Mouse (Mus musculus): ENCODE results near the gene Trmt44. TPM values are rescaled to one million over a fixed set of nuclear protein-coding genes. Genes with fewer than 3 reads are reported as not detected.

Gene Trmt44
- polyA plus RNA-seq (2016; fragmentation: Nextera tagmentation; extraction: Ambion mirVana), result 9.8 and 11.1 TPM in 2 replicates

- peaks cover 9% of the 10 kb centered on the region for H3K4me1 ChIP-seq
- H3K27ac ChIP-seq, result peak within 1 kb of the TSS; percentile 88
- no peaks in the 10 kb centered on the region for H3K9me3 ChIP-seq
- peak within 1 kb of the TSS; percentile 85 for H3K9ac ChIP-seq
- peaks cover 31% of the 10 kb centered on the region for H3K36me3 ChIP-seq (replicated peaks)
- ATAC-seq (ENCODE audit: low FRiP score), result peak; percentile 97
- peak within 1 kb of the TSS; percentile 97 for H3K4me2 ChIP-seq
- WGBS, result 4% methylated on average over 56 of the region's 56 CpGs
- peaks cover 27% of the 10 kb centered on the region for H3K27me3 ChIP-seq
- peak within 1 kb of the TSS; percentile 97 for H3K4me3 ChIP-seq (replicated peaks)
Measured at GRCm38 (mm10) chr5:35574653-35575599, at the start of gene Trmt44. TSS of gene Trmt44 (minus strand) at chr5:35575070.

- no peaks in the 10 kb centered on the region for H3K9me3 ChIP-seq
- no peak overlapping the region for H3K4me3 ChIP-seq (replicated peaks)
- no peak overlapping the region for H3K27ac ChIP-seq
- no peak overlapping the region for H3K9ac ChIP-seq
- H3K27me3 ChIP-seq, result no peaks in the 10 kb centered on the region
- H3K4me1 ChIP-seq, result 0 out of 2 replicates have a peak, but pooled peaks cover 4% of the 10 kb centered on the region
- H3K4me2 ChIP-seq, result no peak overlapping the region
- H3K36me3 ChIP-seq (replicated peaks), result no peaks in the 10 kb centered on the region
- ATAC-seq (ENCODE audit: low FRiP score), result no peak
Measured at GRCm38 (mm10) chr5:35623831-35624230, 49.0 kb upstream of the Trmt44 start.

GRCm38 (mm10) chr5:35621114-35621513 is 46.2 kb upstream of the Trmt44 start:
- Histone ChIP-seq H3K36me3 (replicated peaks) (no peaks in the 10 kb centered on the region), H3K9ac (no peak overlapping the region), H3K27me3 (no peaks in the 10 kb centered on the region), H3K4me2 (no peak overlapping the region), H3K9me3 (no peaks in the 10 kb centered on the region), H3K27ac (no peak overlapping the region), H3K4me1 (peaks cover 16% of the 10 kb centered on the region), H3K4me3 (replicated peaks) (no peak overlapping the region)
- WGBS, result 49% methylated on average over 4 of the region's 4 CpGs
- no peak for ATAC-seq (ENCODE audit: low FRiP score)

- no peak overlapping the region for H3K27ac ChIP-seq
- 50% methylated on average over 5 of the region's 5 CpGs for WGBS
- no peak overlapping the region for H3K9ac ChIP-seq
- no peak for ATAC-seq (ENCODE audit: low FRiP score)
- no peak overlapping the region for H3K4me2 ChIP-seq
- H3K4me3 ChIP-seq (replicated peaks), result no peak overlapping the region
- H3K4me1 ChIP-seq, result peaks cover 16% of the 10 kb centered on the region
- H3K9me3 ChIP-seq, result no peaks in the 10 kb centered on the region
- H3K36me3 ChIP-seq (replicated peaks), result 0 out of 2 replicates have a peak, but pooled peaks cover 4% of the 10 kb centered on the region
- H3K27me3 ChIP-seq, result no peaks in the 10 kb centered on the region
Measured at GRCm38 (mm10) chr5:35616943-35617342, 42.1 kb upstream of the Trmt44 start.

GRCm38 (mm10) chr5:35612722-35613121 is 37.9 kb upstream of the Trmt44 start:
- H3K27me3 ChIP-seq, result no peaks in the 10 kb centered on the region
- no peak overlapping the region for H3K4me2 ChIP-seq
- 91% methylated on average over 8 of the region's 8 CpGs for WGBS
- H3K27ac ChIP-seq, result no peak overlapping the region
- H3K4me3 ChIP-seq (replicated peaks), result no peak overlapping the region
- peaks cover 4% of the 10 kb centered on the region; the same call in 1 of the 2 replicates for H3K36me3 ChIP-seq (replicated peaks)
- peaks cover 30% of the 10 kb centered on the region for H3K4me1 ChIP-seq
- no peaks in the 10 kb centered on the region for H3K9me3 ChIP-seq
- H3K9ac ChIP-seq, result no peak overlapping the region
- ATAC-seq (ENCODE audit: low FRiP score), result no peak

- 88% methylated on average over 11 of the region's 11 CpGs for WGBS
Measured at GRCm38 (mm10) chr5:35611900-35612299, 37.0 kb upstream of the Trmt44 start.

GRCm38 (mm10) chr5:35611170-35611569 is 36.3 kb upstream of the Trmt44 start:
- peaks cover 19% of the 10 kb centered on the region for H3K4me1 ChIP-seq
- 87% methylated on average over 9 of the region's 9 CpGs for WGBS
- H3K9me3 ChIP-seq, result no peaks in the 10 kb centered on the region
- peaks cover 4% of the 10 kb centered on the region; the same call in 1 of the 2 replicates for H3K36me3 ChIP-seq (replicated peaks)
- no peak overlapping the region for H3K9ac ChIP-seq
- no peak overlapping the region for H3K4me2 ChIP-seq
- no peaks in the 10 kb centered on the region for H3K27me3 ChIP-seq
- no peak for ATAC-seq (ENCODE audit: low FRiP score)
- no peak overlapping the region for H3K4me3 ChIP-seq (replicated peaks)
- no peak overlapping the region for H3K27ac ChIP-seq

More at GRCm38 (mm10) chr5:35611900-35612299, 37.0 kb upstream of the Trmt44 start:
- Histone ChIP-seq H3K4me3 (replicated peaks) (no peak overlapping the region), H3K4me1 (peaks cover 23% of the 10 kb centered on the region), H3K9me3 (no peaks in the 10 kb centered on the region), H3K9ac (no peak overlapping the region), H3K4me2 (no peak overlapping the region), H3K36me3 (replicated peaks) (peaks cover 4% of the 10 kb centered on the region; the same call in 1 of the 2 replicates), H3K27ac (no peak overlapping the region), H3K27me3 (no peaks in the 10 kb centered on the region)
- ATAC-seq (ENCODE audit: low FRiP score), result no peak

- Histone ChIP-seq H3K4me2 (no peak overlapping the region), H3K27me3 (no peaks in the 10 kb centered on the region), H3K4me1 (peaks cover 19% of the 10 kb centered on the region), H3K36me3 (replicated peaks) (peaks cover 4% of the 10 kb centered on the region; the same call in 1 of the 2 replicates), H3K27ac (no peak overlapping the region), H3K4me3 (replicated peaks) (no peak overlapping the region), H3K9ac (no peak overlapping the region), H3K9me3 (no peaks in the 10 kb centered on the region)
- WGBS, result 93% methylated on average over 7 of the region's 7 CpGs
- ATAC-seq (ENCODE audit: low FRiP score), result no peak
Measured at GRCm38 (mm10) chr5:35610381-35610780, 35.5 kb upstream of the Trmt44 start.

GRCm38 (mm10) chr5:35609971-35610370 is 35.1 kb upstream of the Trmt44 start:
- no peaks in the 10 kb centered on the region for H3K27me3 ChIP-seq
- H3K9ac ChIP-seq, result no peak overlapping the region
- no peak for ATAC-seq (ENCODE audit: low FRiP score)
- no peak overlapping the region for H3K4me3 ChIP-seq (replicated peaks)
- 81% methylated on average over 2 of the region's 2 CpGs for WGBS
- peaks cover 4% of the 10 kb centered on the region; the same call in 1 of the 2 replicates for H3K36me3 ChIP-seq (replicated peaks)
- no peaks in the 10 kb centered on the region for H3K9me3 ChIP-seq
- peaks cover 19% of the 10 kb centered on the region for H3K4me1 ChIP-seq
- H3K27ac ChIP-seq, result no peak overlapping the region
- H3K4me2 ChIP-seq, result no peak overlapping the region

- Histone ChIP-seq H3K9me3 (no peaks in the 10 kb centered on the region), H3K27ac (peak overlapping the region; percentile 48; the same call in 1 of the 2 replicates), H3K9ac (0 out of 2 replicates have a peak overlapping the region, but pooled peaks have one; percentile 1), H3K4me2 (0 out of 2 replicates have a peak overlapping the region, but pooled peaks have one; percentile 3), H3K27me3 (no peaks in the 10 kb centered on the region), H3K4me1 (peaks cover 19% of the 10 kb centered on the region), H3K36me3 (replicated peaks) (peaks cover 4% of the 10 kb centered on the region; the same call in 1 of the 2 replicates), H3K4me3 (replicated peaks) (no peak overlapping the region)
- 6% methylated on average over 12 of the region's 12 CpGs for WGBS
- peak; percentile 67 for ATAC-seq (ENCODE audit: low FRiP score)
Measured at GRCm38 (mm10) chr5:35609381-35609780, 34.5 kb upstream of the Trmt44 start.

- Histone ChIP-seq H3K27me3 (no peaks in the 10 kb centered on the region), H3K9me3 (no peaks in the 10 kb centered on the region), H3K4me3 (replicated peaks) (no peak overlapping the region), H3K4me2 (no peak overlapping the region), H3K9ac (no peak overlapping the region), H3K27ac (no peak overlapping the region), H3K4me1 (peaks cover 19% of the 10 kb centered on the region), H3K36me3 (replicated peaks) (peaks cover under 1% of the 10 kb centered on the region; the same call in 1 of the 2 replicates)
- ATAC-seq (ENCODE audit: low FRiP score), result no peak
- WGBS, result 78% methylated on average over 5 of the region's 5 CpGs
Measured at GRCm38 (mm10) chr5:35608559-35608958, 33.7 kb upstream of the Trmt44 start.

- H3K27ac ChIP-seq, result no peak overlapping the region
- peaks cover 19% of the 10 kb centered on the region for H3K4me1 ChIP-seq
- ATAC-seq (ENCODE audit: low FRiP score), result no peak
Measured at GRCm38 (mm10) chr5:35607784-35608183, 32.9 kb upstream of the Trmt44 start.

More at GRCm38 (mm10) chr5:35607784-35608183, 32.9 kb upstream of the Trmt44 start:
- no peak overlapping the region for H3K4me2 ChIP-seq
- WGBS, result 85% methylated on average over 7 of the region's 7 CpGs
- H3K4me3 ChIP-seq (replicated peaks), result no peak overlapping the region
- peaks cover 7% of the 10 kb centered on the region for H3K36me3 ChIP-seq (replicated peaks)
- H3K27me3 ChIP-seq, result no peaks in the 10 kb centered on the region
- no peaks in the 10 kb centered on the region for H3K9me3 ChIP-seq
- H3K9ac ChIP-seq, result no peak overlapping the region

All from forebrain, embryonic 12.5 days (tissue).